Mouse (Mus musculus) C2C12 (cell line): ENCODE measurements around the gene Gal3st2.
"Not testable (repeated sequence)": the region's sequence is repeated elsewhere in the genome, so short reads cannot be mapped to it uniquely, and the experiment has no call there.

Experiments
- CTCF ChIP-seq: IDR thresholded peaks from one replicate; pipeline ENCODE4 v1.5.1; 2011; ENCODE audit not compliant: control insufficient read depth, insufficient read depth, insufficient read length
- FOSL1 ChIP-seq: IDR thresholded peaks from one replicate; pipeline ENCODE4 v1.8.0; 2011; ENCODE audit warnings: mild to moderate bottlenecking, low read length; ENCODE audit not compliant: poor library complexity, insufficient read depth, severe bottlenecking
- MAX ChIP-seq: IDR thresholded peaks from one replicate; pipeline ENCODE4 v1.6.1; 2011; ENCODE audit warnings: mild to moderate bottlenecking, control low read depth
- MYOD1 ChIP-seq: IDR thresholded peaks from one replicate; pipeline ENCODE4 v1.6.1; 2011; ENCODE audit warnings: low read depth; ENCODE audit not compliant: control insufficient read depth, insufficient read length
- MYOG ChIP-seq: IDR thresholded peaks from one replicate; pipeline ENCODE4 v1.6.1; 2011; ENCODE audit not compliant: control insufficient read depth, insufficient read length; ENCODE audit errors: extremely low read depth
- USF1 ChIP-seq: IDR thresholded peaks from one replicate; pipeline ENCODE4 v1.6.1; 2011; ENCODE audit warnings: low read depth, mild to moderate bottlenecking, control low read depth, moderate library complexity

DNA sequence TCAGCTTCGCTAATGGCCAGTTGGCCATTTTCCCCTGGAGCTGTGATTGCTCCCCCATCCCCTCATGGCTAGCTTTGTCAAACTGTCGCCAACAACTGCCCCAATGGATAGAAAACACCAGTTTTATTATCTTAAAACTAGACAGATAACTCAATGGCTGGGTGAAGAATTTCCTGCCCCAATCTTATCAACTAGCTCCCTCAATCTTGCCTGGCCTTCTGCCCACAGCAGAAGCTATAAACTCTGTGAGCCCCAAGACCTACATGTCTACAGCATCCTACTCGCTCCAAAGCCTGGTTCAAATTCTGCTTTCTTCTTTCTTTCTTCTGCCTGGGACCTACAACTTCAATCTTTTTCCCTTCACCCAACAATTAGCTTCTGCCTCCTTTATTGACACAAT, 56.1 kb downstream of the Gal3st2 start:
- TF ChIP-seq CTCF, FOSL1, MAX, MYOD1, USF1, MYOG: not testable (repeated sequence)
